ENCODE assay signal across 8 mouse cellular contexts in genomic region chr9:65293119-65293518, GRCm38 (mm10). TPM values are rescaled to one million over a fixed set of nuclear protein-coding genes. Genes with fewer than 3 reads are reported as not detected.
DNase-seq lines count a peak whose midpoint lies in the region; ATAC-seq and TF ChIP-seq lines count a peak whose summit lies in the region.

No protein-coding gene starts in this region.

- no peaks in the 10 kb centered on the region for H3K9me3 ChIP-seq in kidney, postnatal 0 days (replicated peaks; ENCODE audit: low read length)
- no peaks in the 10 kb centered on the region for H3K9me3 ChIP-seq in forebrain, embryonic 15.5 days
- peaks cover 3% of the 10 kb centered on the region; the same call in 1 of the 2 replicates for H3K9me3 ChIP-seq in liver, postnatal 0 days (ENCODE audit: low read length)

- peak overlapping the region; percentile 81 for H3K4me3 ChIP-seq in kidney, postnatal 0 days (replicated peaks; ENCODE audit: low read depth, low read length)
- peak overlapping the region; percentile 72 for H3K4me3 ChIP-seq in forebrain, embryonic 15.5 days
- H3K4me3 ChIP-seq in liver, postnatal 0 days (ENCODE audit: low read depth, low read length): peak overlapping the region; percentile 93

- no peaks in the 10 kb centered on the region for H3K27me3 ChIP-seq in kidney, postnatal 0 days (ENCODE audit: insufficient read depth, low read length)
- no peaks in the 10 kb centered on the region for H3K27me3 ChIP-seq in forebrain, embryonic 15.5 days
- H3K27me3 ChIP-seq in liver, postnatal 0 days (ENCODE audit: insufficient read depth, low read length): no peaks in the 10 kb centered on the region

- H3K4me1 ChIP-seq in kidney, postnatal 0 days (replicated peaks; ENCODE audit: insufficient read depth, low read length): 0 out of 2 replicates have a peak, but pooled peaks cover 8% of the 10 kb centered on the region
- peaks cover 25% of the 10 kb centered on the region for H3K4me1 ChIP-seq in forebrain, embryonic 15.5 days
- H3K4me1 ChIP-seq in liver, postnatal 0 days (ENCODE audit: insufficient read depth): peaks cover 19% of the 10 kb centered on the region

- peak overlapping the region; percentile 95 for H3K9ac ChIP-seq in kidney, postnatal 0 days (ENCODE audit: low read depth, low read length)
- peak overlapping the region; percentile 59 for H3K9ac ChIP-seq in forebrain, embryonic 15.5 days (replicated peaks)
- peak overlapping the region; percentile 96 for H3K9ac ChIP-seq in liver, postnatal 0 days (replicated peaks)

- H3K36me3 ChIP-seq in kidney, postnatal 0 days (ENCODE audit: insufficient read depth, low read length): no peaks in the 10 kb centered on the region
- H3K36me3 ChIP-seq in forebrain, embryonic 15.5 days: 0 out of 2 replicates have a peak, but pooled peaks cover 3% of the 10 kb centered on the region
- H3K36me3 ChIP-seq in liver, postnatal 0 days (replicated peaks; ENCODE audit: insufficient read depth, low read length): no peaks in the 10 kb centered on the region; the same call in 1 of the 2 replicates

- no peak for TF ChIP-seq EP300 in liver, postnatal 0 days (IDR thresholded peaks at IDR 0.05; ENCODE audit: low read depth)

- 14% methylated on average over 5 of the region's 5 CpGs for WGBS in kidney, postnatal 0 days
- WGBS in forebrain, embryonic 15.5 days: 36% methylated on average over 5 of the region's 5 CpGs
- WGBS in liver, postnatal 0 days (ENCODE audit: insufficient replicate concordance): 15% methylated on average over 5 of the region's 5 CpGs

- H3K27ac ChIP-seq in kidney, postnatal 0 days: peak overlapping the region; percentile 95
- H3K27ac ChIP-seq in forebrain, embryonic 15.5 days (replicated peaks): no peak overlapping the region
- H3K27ac ChIP-seq in liver, postnatal 0 days (ENCODE audit: low read depth): peak overlapping the region; percentile 94

- peak; percentile 25 for DNase-seq in kidney, postnatal 0 days (ENCODE audit: low spot score)
- no peak for DNase-seq in kidney, postnatal 36 days
- peak; percentile 18 for DNase-seq in MN1 (ENCODE audit: low spot score)
- DNase-seq in liver, postnatal 0 days: no peak
- DNase-seq in adrenal gland, postnatal 36 days: no peak
- DNase-seq in kidney, adult 11 months: no peak
- DNase-seq in thymus, postnatal 25 days: no peak

- ATAC-seq in kidney, postnatal 0 days (replicated peaks; ENCODE audit: low FRiP score, low read depth): no peak
- ATAC-seq in forebrain, embryonic 15.5 days (replicated peaks): no peak
- no peak for ATAC-seq in liver, postnatal 0 days

- H3K4me2 ChIP-seq in kidney, postnatal 0 days (ENCODE audit: low read length): peak overlapping the region; percentile 75
- peak overlapping the region; percentile 72 for H3K4me2 ChIP-seq in forebrain, embryonic 15.5 days (replicated peaks)
- H3K4me2 ChIP-seq in liver, postnatal 0 days (ENCODE audit: low read depth, low read length): peak overlapping the region; percentile 74

- no peak for TF ChIP-seq CTCF in kidney, postnatal 0 days (IDR thresholded peaks at IDR 0.05; ENCODE audit: low read depth)
- no peak for TF ChIP-seq CTCF in liver, postnatal 0 days (IDR thresholded peaks at IDR 0.05; ENCODE audit: low read depth)

RNA-seq across cellular contexts. Expression of gene Clpx, which starts 0.9 kb away (rescaled TPM):
- 59.5 and 62.3 TPM in 2 replicates for polyA plus RNA-seq in kidney, postnatal 0 days (2015; fragmentation: Nextera tagmentation; extraction: Ambion mirVana)
- polyA plus RNA-seq in forebrain, embryonic 15.5 days (2015; fragmentation: Nextera tagmentation; extraction: Ambion mirVana): 45.7 and 47.3 TPM in 2 replicates
- 109 and 119 TPM in 2 replicates for polyA plus RNA-seq in liver, postnatal 0 days (2015; fragmentation: Nextera tagmentation; extraction: Ambion mirVana)
- 10 to 100 TPM; 65.6 to 75.8 TPM for total RNA-seq in adrenal gland, postnatal 36 days (2021)

RNA-seq across cellular contexts. Expression of gene Cilp, which starts 28.1 kb away (rescaled TPM):
- 0.33 and 0.51 TPM in 2 replicates for polyA plus RNA-seq in kidney, postnatal 0 days (2015; fragmentation: Nextera tagmentation; extraction: Ambion mirVana)
- polyA plus RNA-seq in forebrain, embryonic 15.5 days (2015; fragmentation: Nextera tagmentation; extraction: Ambion mirVana): 0.42 and 0.55 TPM in 2 replicates
- polyA plus RNA-seq in liver, postnatal 0 days (2015; fragmentation: Nextera tagmentation; extraction: Ambion mirVana): 0.06 and 0.08 TPM in 2 replicates
- 1 to 10 TPM; 4.7 to 6.2 TPM for total RNA-seq in adrenal gland, postnatal 36 days (2021)

RNA-seq across cellular contexts. Expression of gene Pdcd7, which starts 52.8 kb away (rescaled TPM):
- polyA plus RNA-seq in kidney, postnatal 0 days (2015; fragmentation: Nextera tagmentation; extraction: Ambion mirVana): 9.1 and 10.3 TPM in 2 replicates
- 9.7 and 10.3 TPM in 2 replicates for polyA plus RNA-seq in forebrain, embryonic 15.5 days (2015; fragmentation: Nextera tagmentation; extraction: Ambion mirVana)
- polyA plus RNA-seq in liver, postnatal 0 days (2015; fragmentation: Nextera tagmentation; extraction: Ambion mirVana): 4.0 and 4.4 TPM in 2 replicates
- 10 to 100 TPM; 17.8 to 18.6 TPM for total RNA-seq in adrenal gland, postnatal 36 days (2021)

Comparison
In these comparisons a context has a peak if more than half of its experiments do, and no peak if none do; other contexts are left out.
1. DNase-seq: peak in kidney, postnatal 0 days (single experiment) and MN1 (single experiment); none in kidney, postnatal 36 days (0 of 2), liver, postnatal 0 days (single experiment), adrenal gland, postnatal 36 days (0 of 2), kidney, adult 11 months (single experiment) and thymus, postnatal 25 days (single experiment).
2. Peak in every context shown above with its lines, with median percentiles within 50 percentile points of each other: H3K4me2 ChIP-seq, H3K4me3 ChIP-seq and H3K9ac ChIP-seq.